Mouse (Mus musculus) MEL (cell line): ENCODE results near the gene Lrfn4. TPM values are rescaled to one million over a fixed set of nuclear protein-coding genes. Genes with fewer than 3 reads are reported as not detected.

ENCODE experiments used
- DNase-seq: peaks from one replicate; pipeline ENCODE4 v3.0.0; 2011; ENCODE audit warnings: low read depth, low spot score
- H3K27ac ChIP-seq: 2 replicates; pipeline ENCODE4 v1.5.1; 2012; ENCODE audit warnings: low read depth, mild to moderate bottlenecking, control low read depth, low read length, moderate library complexity; ENCODE audit not compliant: control insufficient read depth
- H3K27me3 ChIP-seq, 2 experiments: fragments of 150-350 bp in 1 of 2; sonication (generic) in 1 of 2; 2 replicates each; pipeline ENCODE4 v1.6.1; 2012; ENCODE audit warnings: low read length in 2 of 2, mild to moderate bottlenecking in 2 of 2, improper control_type of control experiment in 1 of 2, moderate library complexity in 1 of 2; ENCODE audit not compliant: insufficient read depth in 2 of 2, control insufficient read depth in 1 of 2
- H3K36me3 ChIP-seq, 2 experiments: 2 replicates each; pipeline ENCODE4 v1.6.1; 2012 to 2014; ENCODE audit warnings: low read length in 2 of 2, improper control_type of control experiment in 1 of 2, inconsistent platforms in 1 of 2, mild to moderate bottlenecking in 1 of 2; ENCODE audit not compliant: insufficient read depth in 2 of 2, control insufficient read depth in 1 of 2
- H3K4me1 ChIP-seq, 2 experiments: fragments of 150-350 bp in 1 of 2; sonication (generic) in 1 of 2; 2 replicates each; pipeline ENCODE4 v1.6.1; 2012; ENCODE audit warnings: low read length in 2 of 2, improper control_type of control experiment in 1 of 2, mild to moderate bottlenecking in 1 of 2; ENCODE audit not compliant: insufficient read depth in 2 of 2, control insufficient read depth in 1 of 2
- H3K4me3 ChIP-seq, 2 experiments: fragments of 150-350 bp in 1 of 2; sonication (generic) in 1 of 2; 2 replicates each; pipeline ENCODE4 v1.5.1; 2012; ENCODE audit warnings: low read depth in 2 of 2, low read length in 2 of 2, mild to moderate bottlenecking in 2 of 2, moderate library complexity in 2 of 2, control low read depth in 1 of 2, improper control_type of control experiment in 1 of 2; ENCODE audit not compliant: control insufficient read depth in 1 of 2, insufficient read depth in 1 of 2
- H3K79me2 ChIP-seq: 2 replicates; pipeline ENCODE4 v1.6.1; 2012; ENCODE audit warnings: mild to moderate bottlenecking, low read length, moderate library complexity; ENCODE audit not compliant: control insufficient read depth, poor library complexity, insufficient read depth
- H3K9ac ChIP-seq: 2 replicates; pipeline ENCODE4 v1.6.1; 2012; ENCODE audit warnings: low read depth, mild to moderate bottlenecking, control low read depth, low read length, moderate library complexity; ENCODE audit not compliant: control insufficient read depth, poor library complexity, severe bottlenecking
- H3K9me3 ChIP-seq: fragments of 150-350 bp; sonication (generic); replicated peaks from 2 replicates; pipeline ENCODE4 v1.6.1; 2012; ENCODE audit warnings: mild to moderate bottlenecking, low read length, improper control_type of control experiment, moderate library complexity; ENCODE audit not compliant: insufficient read depth
- BHLHE40 ChIP-seq: IDR thresholded peaks from 2 replicates; pipeline ENCODE4 v1.6.1; 2012; ENCODE audit warnings: low read depth, mild to moderate bottlenecking, inconsistent platforms, low read length, improper control_type of control experiment, borderline replicate concordance
- CHD1 ChIP-seq: IDR thresholded peaks from 2 replicates; pipeline ENCODE4 v1.6.1; 2012; ENCODE audit warnings: low read depth, mild to moderate bottlenecking, inconsistent platforms, low read length, improper control_type of control experiment
- CTCF ChIP-seq, 3 experiments: IDR thresholded peaks in 2 of 3; conservative IDR thresholded peaks in 1 of 3; 2 replicates each; pipeline ENCODE4 v1.5.1; 2011 to 2012; ENCODE audit warnings: low read length in 3 of 3, low read depth in 2 of 3, mild to moderate bottlenecking in 2 of 3, improper control_type of control experiment in 1 of 3, inconsistent platforms in 1 of 3, mixed read lengths in 1 of 3, moderate library complexity in 1 of 3; ENCODE audit not compliant: control insufficient read depth in 1 of 3, insufficient read depth in 1 of 3, poor library complexity in 1 of 3, severe bottlenecking in 1 of 3
- ETS1 ChIP-seq: IDR thresholded peaks from 2 replicates; pipeline ENCODE4 v1.6.1; 2012; ENCODE audit warnings: low read depth, mild to moderate bottlenecking, inconsistent platforms, low read length, improper control_type of control experiment, moderate library complexity
- HCFC1 ChIP-seq: IDR thresholded peaks from 2 replicates; pipeline ENCODE4 v1.6.1; 2012; ENCODE audit warnings: low read depth, mild to moderate bottlenecking, inconsistent platforms, low read length, improper control_type of control experiment, moderate library complexity
- MAFK ChIP-seq: IDR thresholded peaks from 2 replicates; pipeline ENCODE4 v1.6.1; 2011; ENCODE audit warnings: low read depth, mild to moderate bottlenecking, low read length, improper control_type of control experiment, borderline replicate concordance
- MAX ChIP-seq: IDR thresholded peaks from 2 replicates; pipeline ENCODE4 v1.6.1; 2011; ENCODE audit warnings: low read length, improper control_type of control experiment
- MAZ ChIP-seq: IDR thresholded peaks from 2 replicates; pipeline ENCODE4 v1.6.1; 2012; ENCODE audit warnings: low read depth, mild to moderate bottlenecking, inconsistent platforms, low read length, improper control_type of control experiment
- MEF2A ChIP-seq: IDR thresholded peaks from 2 replicates; pipeline ENCODE4 v1.6.1; 2014; ENCODE audit warnings: low read depth, mild to moderate bottlenecking, inconsistent platforms, low read length, improper control_type of control experiment; ENCODE audit not compliant: poor library complexity, insufficient replicate concordance, severe bottlenecking; ENCODE audit errors: extremely low read depth
- MXI1 ChIP-seq: IDR thresholded peaks from 2 replicates; pipeline ENCODE4 v1.6.1; 2011; ENCODE audit warnings: mild to moderate bottlenecking, low read depth, low read length, improper control_type of control experiment
- MYC ChIP-seq: IDR thresholded peaks from 2 replicates; pipeline ENCODE4 v1.6.1; 2011; ENCODE audit warnings: low read depth, mild to moderate bottlenecking, low read length, improper control_type of control experiment, moderate library complexity
- NELFE ChIP-seq: IDR thresholded peaks from 2 replicates; pipeline ENCODE4 v1.6.1; 2011; ENCODE audit warnings: low read depth, low read length, improper control_type of control experiment
- POLR2A ChIP-seq, 2 experiments: IDR thresholded peaks; 2 replicates each; pipeline ENCODE4 v1.6.1; 2011 to 2012; ENCODE audit warnings: low read length in 2 of 2, mild to moderate bottlenecking in 2 of 2, control low read depth in 1 of 2, improper control_type of control experiment in 1 of 2, low read depth in 1 of 2, moderate library complexity in 1 of 2; ENCODE audit not compliant: control insufficient read depth in 1 of 2, insufficient read depth in 1 of 2, poor library complexity in 1 of 2
- POLR2AphosphoS5 ChIP-seq: IDR thresholded peaks from 2 replicates; pipeline ENCODE4 v1.6.1; 2012; ENCODE audit warnings: low read depth, borderline replicate concordance, mild to moderate bottlenecking, inconsistent platforms, low read length, moderate library complexity, mixed read lengths
- RAD21 ChIP-seq: IDR thresholded peaks from 2 replicates; pipeline ENCODE4 v1.6.1; 2011; ENCODE audit warnings: mild to moderate bottlenecking, low read depth, low read length, improper control_type of control experiment
- SMC3 ChIP-seq: IDR thresholded peaks from 2 replicates; pipeline ENCODE4 v1.6.1; 2011; ENCODE audit warnings: low read depth, low read length, improper control_type of control experiment
- USF1 ChIP-seq: IDR thresholded peaks from 2 replicates; pipeline ENCODE4 v1.6.1; 2014; ENCODE audit warnings: low read depth, mild to moderate bottlenecking, inconsistent platforms, low read length, improper control_type of control experiment, moderate library complexity
- USF2 ChIP-seq, 2 experiments: IDR thresholded peaks; 2 replicates each; pipeline ENCODE4 v1.6.1; 2011 to 2012; ENCODE audit warnings: improper control_type of control experiment in 2 of 2, low read length in 2 of 2, borderline replicate concordance in 1 of 2, inconsistent platforms in 1 of 2, low read depth in 1 of 2, mild to moderate bottlenecking in 1 of 2; ENCODE audit not compliant: insufficient read depth in 1 of 2
- polyA plus RNA-seq, 2 experiments: library from polyadenylated mRNA; stranded (reverse) in 1 of 2; unstranded in 1 of 2; fragments of >175 nt in 1 of 2; fragments of >200 nt in 1 of 2; gene quantifications; 2 replicates each; pipeline versions ENCODE4 v1.2.1 to v1.2.4; 2012; ENCODE audit warnings: low replicate concordance in 2 of 2, low read depth in 1 of 2; ENCODE audit not compliant: insufficient read length in 2 of 2, insufficient read depth in 1 of 2, missing spikeins in 1 of 2
- total RNA-seq: library from RNA; depleted of rRNA; stranded (reverse); fragments of 300-350 nt; gene quantifications from 2 replicates; pipeline ENCODE4 v1.2.3, GENCODE M21; 2012

Gene Lrfn4
- total and polyA plus RNA-seq, 3 experiments, result 14.0 to 17.5 TPM; not detected in 1

- Histone ChIP-seq H3K79me2 (no peaks in the 10 kb centered on the region), H3K4me3 (no peak overlapping the region), H3K4me1 (peaks cover 0 to 3% of the 10 kb centered on the region in 2 experiments; a peak in 2 of 4 replicates), H3K27me3 (no peaks in the 10 kb centered on the region), H3K9me3 (no peaks in the 10 kb centered on the region), H3K36me3 (no peaks in the 10 kb centered on the region; a peak in 1 of 4 replicates), H3K27ac (no peak overlapping the region), H3K9ac (no peak overlapping the region)
- TF ChIP-seq MAX (no peak), BHLHE40 (no peak), ETS1 (peak; percentile 52), HCFC1 (no peak), MEF2A (no peak), MXI1 (no peak), USF1 (no peak)
- peak; percentile 66 for DNase-seq
Measured at GRCm38 (mm10) chr19:4590025-4590424, 25.4 kb downstream of the Lrfn4 start.

DNA sequence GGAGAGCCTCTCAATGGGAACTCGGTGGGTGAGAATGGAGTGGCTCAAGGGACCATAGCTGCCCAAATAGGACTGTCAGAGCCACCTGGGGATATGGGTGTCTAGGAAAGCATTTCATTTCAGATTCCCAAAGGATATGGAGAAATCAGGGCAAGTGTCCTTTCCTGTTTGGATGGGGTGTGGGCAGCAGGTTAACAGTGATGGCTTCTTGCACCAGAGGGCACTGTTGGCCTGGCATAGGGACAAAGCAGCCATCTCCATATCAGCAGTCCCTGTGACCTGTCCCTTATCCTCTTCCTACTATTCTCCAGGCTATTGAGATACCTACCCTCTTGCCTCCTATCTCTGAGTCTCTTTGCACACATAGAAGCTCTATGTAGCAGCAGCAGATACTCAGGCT is 26.4 kb downstream of the Lrfn4 start:
- Histone ChIP-seq H3K36me3 (no peaks in the 10 kb centered on the region; a peak in 1 of 4 replicates), H3K4me3 (no peak overlapping the region), H3K27me3 (no peaks in the 10 kb centered on the region), H3K27ac (no peak overlapping the region), H3K9ac (no peak overlapping the region), H3K4me1 (peaks cover 0 to 3% of the 10 kb centered on the region in 2 experiments; a peak in 2 of 4 replicates), H3K79me2 (no peaks in the 10 kb centered on the region)
- DNase-seq, result no peak
- TF ChIP-seq CTCF (IDR thresholded peaks at IDR 0.05 in 2 of 3, conservative IDR thresholded peaks at IDR 0.05 in 1 of 3; ENCODE audit: control insufficient read depth in 1 of 3, insufficient read depth in 1 of 3, low read depth in 2 of 3, low read length in 3 of 3, poor library complexity in 1 of 3, severe bottlenecking in 1 of 3) (peak; percentile 4 to 24 (median 7); a peak in 2 of 6 replicates), RAD21 (peak; percentile 16), POLR2A (IDR thresholded peaks at IDR 0.05; ENCODE audit: control insufficient read depth in 1 of 2, insufficient read depth in 1 of 2, low read depth in 1 of 2, low read length in 2 of 2, poor library complexity in 1 of 2) (no peak)
- TF ChIP-seq, all 39 proteins: peak for 2
- H3K9me3 ChIP-seq, result no peaks in the 10 kb centered on the region

- no peak overlapping the region for H3K9ac ChIP-seq
- TF ChIP-seq USF2 (IDR thresholded peaks at IDR 0.05; ENCODE audit: borderline replicate concordance in 1 of 2, insufficient read depth in 1 of 2, low read depth in 1 of 2, low read length in 2 of 2), result no peak
- TF ChIP-seq NELFE, result no peak
- no peak for TF ChIP-seq MAFK
- TF ChIP-seq MAZ, result no peak
- TF ChIP-seq MYC, result no peak
- TF ChIP-seq CHD1, result no peak
- no peak for TF ChIP-seq POLR2AphosphoS5
- no peak for TF ChIP-seq SMC3
- no peak for TF ChIP-seq MXI1
- TF ChIP-seq, all 39 proteins: peak for 0
- H3K27me3 ChIP-seq, result no peaks in the 10 kb centered on the region
- no peak for DNase-seq
- H3K36me3 ChIP-seq, result no peaks in the 10 kb centered on the region; a peak in 1 of 4 replicates
- H3K79me2 ChIP-seq, result no peaks in the 10 kb centered on the region
- no peak overlapping the region for H3K27ac ChIP-seq
- H3K4me3 ChIP-seq, result no peak overlapping the region
- no peaks in the 10 kb centered on the region for H3K9me3 ChIP-seq
- peaks cover 0 to 3% of the 10 kb centered on the region in 2 experiments; a peak in 2 of 4 replicates for H3K4me1 ChIP-seq
Measured at GRCm38 (mm10) chr19:4588430-4588829, 27.0 kb downstream of the Lrfn4 start.
